9 mouse cellular contexts compared by ENCODE assay signal in genomic region chr1:87510845-87511244, GRCm38 (mm10). TPM values are rescaled to one million over a fixed set of nuclear protein-coding genes. Genes with fewer than 3 reads are reported as not detected.
DNase-seq lines count a peak whose midpoint lies in the region; ATAC-seq and TF ChIP-seq lines count a peak whose summit lies in the region.
"Had no signal": no experiment of that assay in that cellular context is flagged by ENCODE, and none has a peak within 500 bp of the region (broad histone marks: within the 10 kb centered on the region; RNA-seq: fewer than 3 reads in every experiment).

No protein-coding gene starts in this region.

- peak overlapping the region; percentile 80; the same call in 1 of the 2 replicates for H3K4me2 ChIP-seq in liver, embryonic 12.5 days
- H3K4me2 ChIP-seq in embryonic facial prominence, embryonic 15.5 days (replicated peaks), result peak overlapping the region; percentile 100; the same call in 1 of the 2 replicates
- H3K4me2 ChIP-seq in limb, embryonic 12.5 days, result peak overlapping the region; percentile 99

- H3K36me3 ChIP-seq in liver, embryonic 12.5 days, result no peaks in the 10 kb centered on the region
- no peaks in the 10 kb centered on the region for H3K36me3 ChIP-seq in embryonic facial prominence, embryonic 15.5 days
- H3K36me3 ChIP-seq in limb, embryonic 12.5 days, result no peaks in the 10 kb centered on the region

- DNase-seq in liver, result no peak
- no peak for DNase-seq in cerebellum, adult 9-11 months
- DNase-seq in kidney, adult 9 months, result no peak

- H3K4me1 ChIP-seq in liver, embryonic 12.5 days, result peaks cover 8% of the 10 kb centered on the region
- peaks cover 11% of the 10 kb centered on the region for H3K4me1 ChIP-seq in embryonic facial prominence, embryonic 15.5 days
- H3K4me1 ChIP-seq in limb, embryonic 12.5 days (replicated peaks), result peaks cover 16% of the 10 kb centered on the region
- peaks cover 14% of the 10 kb centered on the region; the same call in 1 of the 2 replicates for H3K4me1 ChIP-seq in olfactory bulb, adult 2 months (ENCODE audit: control insufficient read depth, insufficient read depth, low read length)

- H3K27ac ChIP-seq in liver, embryonic 12.5 days, result no peak overlapping the region
- no peak overlapping the region for H3K27ac ChIP-seq in embryonic facial prominence, embryonic 15.5 days (replicated peaks)
- H3K27ac ChIP-seq in limb, embryonic 12.5 days, result no peak overlapping the region
- H3K27ac ChIP-seq in olfactory bulb, adult 2 months (ENCODE audit: insufficient read depth, low read depth, low read length), result peak overlapping the region; percentile 42

- no peaks in the 10 kb centered on the region for H3K9me3 ChIP-seq in liver, embryonic 12.5 days (replicated peaks)
- H3K9me3 ChIP-seq in embryonic facial prominence, embryonic 15.5 days (replicated peaks), result no peaks in the 10 kb centered on the region
- no peaks in the 10 kb centered on the region for H3K9me3 ChIP-seq in limb, embryonic 12.5 days

- no peak for TF ChIP-seq CTCF in olfactory bulb, adult 2 months (IDR thresholded peaks at IDR 0.05; ENCODE audit: insufficient read depth, low read depth, low read length)

- WGBS in liver, embryonic 12.5 days (ENCODE audit: insufficient replicate concordance), result 12% methylated on average over 5 of the region's 5 CpGs
- WGBS in embryonic facial prominence, embryonic 15.5 days, result 14% methylated on average over 5 of the region's 5 CpGs
- 28% methylated on average over 5 of the region's 5 CpGs for WGBS in limb, embryonic 12.5 days
- WGBS in olfactory bulb, adult 2 months, result 11% methylated on average over 5 of the region's 5 CpGs

- ATAC-seq in liver, embryonic 12.5 days, result no peak
- no peak for ATAC-seq in embryonic facial prominence, embryonic 15.5 days (ENCODE audit: insufficient number of reproducible peaks, low FRiP score, low TSS enrichment, low read depth)
- no peak for ATAC-seq in limb, embryonic 12.5 days (ENCODE audit: insufficient number of reproducible peaks, insufficient read depth, low FRiP score, low TSS enrichment, low read depth)
- no peak for ATAC-seq in megakaryocyte-erythroid progenitor cell, adult 5-6 weeks (replicated peaks; ENCODE audit: low FRiP score, low TSS enrichment, poor library complexity, severe bottlenecking)
- ATAC-seq: inflammation-experienced regulatory T-cells, adult 6 months had no signal

- no peak overlapping the region for H3K9ac ChIP-seq in liver, embryonic 12.5 days
- H3K9ac ChIP-seq in embryonic facial prominence, embryonic 15.5 days, result no peak overlapping the region
- H3K9ac ChIP-seq in limb, embryonic 12.5 days (replicated peaks), result no peak overlapping the region

- H3K4me3 ChIP-seq in liver, embryonic 12.5 days, result no peak overlapping the region
- H3K4me3 ChIP-seq in embryonic facial prominence, embryonic 15.5 days (replicated peaks), result peak overlapping the region; percentile 66; the same call in 1 of the 2 replicates
- peak overlapping the region; percentile 72 for H3K4me3 ChIP-seq in limb, embryonic 12.5 days (replicated peaks)
- peak overlapping the region; percentile 95 for H3K4me3 ChIP-seq in olfactory bulb, adult 2 months (ENCODE audit: insufficient read depth, low read depth, low read length)

- H3K27me3 ChIP-seq in liver, embryonic 12.5 days (replicated peaks), result peaks cover 71% of the 10 kb centered on the region
- peaks cover 40% of the 10 kb centered on the region for H3K27me3 ChIP-seq in embryonic facial prominence, embryonic 15.5 days
- peaks cover 60% of the 10 kb centered on the region for H3K27me3 ChIP-seq in limb, embryonic 12.5 days

- no peak for TF ChIP-seq POLR2A in olfactory bulb, adult 2 months (IDR thresholded peaks at IDR 0.05; ENCODE audit: insufficient read depth, low read depth, low read length)

RNA-seq across cellular contexts. Expression of gene Neu2, which starts 1.2 kb away (rescaled TPM):
- polyA plus RNA-seq in liver, embryonic 12.5 days (2016; fragmentation: Nextera tagmentation; extraction: Ambion mirVana), result 0.43 and 0.67 TPM in 2 replicates
- 0.21 and 0.51 TPM in 2 replicates for polyA plus RNA-seq in embryonic facial prominence, embryonic 15.5 days (2015; fragmentation: Nextera tagmentation; extraction: Ambion mirVana)
- polyA plus RNA-seq in limb, embryonic 12.5 days (2016; fragmentation: Nextera tagmentation; extraction: Ambion mirVana), result 0.18 TPM in 1 of 2 replicates, not detected in the other
- not detected in 2 replicates for polyA plus RNA-seq in olfactory bulb, adult 2 months (2012; ENCODE audit: insufficient read depth, insufficient read length, low replicate concordance, missing spikeins)
- total RNA-seq in megakaryocyte-erythroid progenitor cell, adult 5-6 weeks (2014; fragmentation: Nextera tagmentation), result not detected in 2 replicates
- total RNA-seq in megakaryocyte-erythroid progenitor cell, adult 5-6 weeks (2017), result not detected in 2 replicates
- polyA plus RNA-seq: inflammation-experienced regulatory T-cells, adult 6 months had no signal

RNA-seq across cellular contexts. Expression of gene Snorc, which starts 40.8 kb away (rescaled TPM):
- not detected in 2 replicates for polyA plus RNA-seq in liver, embryonic 12.5 days (2016; fragmentation: Nextera tagmentation; extraction: Ambion mirVana)
- 10.8 and 20.4 TPM in 2 replicates for polyA plus RNA-seq in embryonic facial prominence, embryonic 15.5 days (2015; fragmentation: Nextera tagmentation; extraction: Ambion mirVana)
- 0.99 and 5.5 TPM in 2 replicates for polyA plus RNA-seq in limb, embryonic 12.5 days (2016; fragmentation: Nextera tagmentation; extraction: Ambion mirVana)
- not detected in 2 replicates for polyA plus RNA-seq in olfactory bulb, adult 2 months (2012; ENCODE audit: insufficient read depth, insufficient read length, low replicate concordance, missing spikeins)
- not detected in 2 replicates for total RNA-seq in megakaryocyte-erythroid progenitor cell, adult 5-6 weeks (2014; fragmentation: Nextera tagmentation)
- total RNA-seq in megakaryocyte-erythroid progenitor cell, adult 5-6 weeks (2017), result not detected in 2 replicates
- polyA plus RNA-seq: inflammation-experienced regulatory T-cells, adult 6 months had no signal
